21 mouse cellular contexts compared by ENCODE assay signal in the genomic region with DNA sequence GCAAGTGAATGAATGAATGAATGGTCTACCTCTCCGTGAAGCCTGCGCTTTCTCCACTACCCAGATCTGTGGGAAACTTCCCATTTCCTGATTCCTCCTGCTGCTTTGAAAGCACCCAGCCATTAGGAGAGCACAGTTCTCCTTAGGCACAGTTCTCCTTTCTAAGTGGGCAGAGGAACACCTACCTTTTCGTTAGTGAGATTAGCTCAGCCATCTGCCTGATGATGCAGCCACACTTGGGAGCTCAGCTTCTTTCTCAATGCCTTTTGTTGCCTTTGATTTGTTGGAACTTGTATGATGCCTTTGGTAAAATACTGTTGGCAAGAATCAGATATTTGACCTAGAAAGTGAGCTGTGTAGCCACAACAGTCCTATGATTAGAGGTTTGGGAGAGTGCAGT.
A peak's percentile ranks its signal among the peaks of the same experiment; 100 is the strongest.
DNase-seq lines count a peak whose midpoint lies in the region; ATAC-seq and TF ChIP-seq lines count a peak whose summit lies in the region.
"Had no signal": no experiment of that assay in that cellular context is flagged by ENCODE, and none has a peak within 500 bp of the region (broad histone marks: within the 10 kb centered on the region; RNA-seq: fewer than 3 reads in every experiment).

No protein-coding gene starts in this region.

- no peak for ATAC-seq in liver, embryonic 11.5 days (replicated peaks; ENCODE audit: low FRiP score)
- ATAC-seq: forebrain, embryonic 13.5 days; forebrain, postnatal 0 days; hindbrain, postnatal 0 days had no signal

- H3K27me3 ChIP-seq in liver, adult 2 months (ENCODE audit: control insufficient read depth, insufficient read depth, low read length): no peaks in the 10 kb centered on the region
- H3K27me3 ChIP-seq in liver, embryonic 11.5 days (replicated peaks; ENCODE audit: control insufficient read depth, insufficient read depth, low read length): no peaks in the 10 kb centered on the region
- H3K27me3 ChIP-seq in thymus, adult 2 months (ENCODE audit: control insufficient read depth, insufficient read depth, low read length): no peaks in the 10 kb centered on the region
- H3K27me3 ChIP-seq: embryonic facial prominence, embryonic 13.5 days; forebrain, embryonic 13.5 days; hindbrain, embryonic 13.5 days had no signal

- no peak overlapping the region for H3K27ac ChIP-seq in liver, adult 2 months (replicated peaks; ENCODE audit: insufficient read depth, low read depth, low read length)
- no peak overlapping the region for H3K27ac ChIP-seq in liver, embryonic 11.5 days (ENCODE audit: low read depth, low read length)
- no peak overlapping the region for H3K27ac ChIP-seq in thymus, adult 2 months (ENCODE audit: control insufficient read depth, insufficient read depth, low read length)
- H3K27ac ChIP-seq: embryonic facial prominence, embryonic 13.5 days; forebrain, embryonic 13.5 days; hindbrain, embryonic 13.5 days; hindbrain, postnatal 0 days had no signal

- peaks cover 9% of the 10 kb centered on the region for H3K4me1 ChIP-seq in liver, adult 2 months (ENCODE audit: control insufficient read depth, insufficient read depth, low read length)
- H3K4me1 ChIP-seq in liver, embryonic 11.5 days (replicated peaks; ENCODE audit: control insufficient read depth, insufficient read depth, low read length): peaks cover 31% of the 10 kb centered on the region
- H3K4me1 ChIP-seq in thymus, adult 2 months (replicated peaks; ENCODE audit: control insufficient read depth, insufficient read depth, low read length): 0 out of 2 replicates have a peak, but pooled peaks cover 2% of the 10 kb centered on the region

- DNase-seq in liver, adult 2 months (ENCODE audit: extremely low read depth, low read depth, low spot score): peak; percentile 20
- no peak for DNase-seq in liver, embryonic 11.5 days (ENCODE audit: low spot score)
- peak; percentile 43 to 61 for DNase-seq in right cerebral cortex, adult 2 months (ENCODE audit: low spot score in 2 of 2)
- DNase-seq in right cerebral cortex, postnatal 14 days: no peak
- DNase-seq in fat pad, adult 2 months (ENCODE audit: extremely low read depth, low read depth, low spot score): peak; percentile 90
- peak; percentile 69 for DNase-seq in telencephalon, adult 2 months (ENCODE audit: low read depth, low spot score)
- no peak for DNase-seq in thymus, adult 18-20 months
- no peak for DNase-seq in thymus, adult 2 months
- DNase-seq: adrenal gland, adult 8-10 months; adrenal gland, postnatal 36 days; cerebellum, adult 11-12 months; cerebellum, adult 9-10 months; cerebellum, postnatal 25 days; forebrain, postnatal 0 days; gastrocnemius, postnatal 14 days; heart, postnatal 10 days; heart, postnatal 4 days had no signal

- no peak overlapping the region for H3K9ac ChIP-seq in liver, adult 2 months (ENCODE audit: low read depth, low read length)
- no peak overlapping the region for H3K9ac ChIP-seq in liver, embryonic 11.5 days (ENCODE audit: low read depth, low read length)
- H3K9ac ChIP-seq: embryonic facial prominence, embryonic 13.5 days; forebrain, embryonic 13.5 days; forebrain, postnatal 0 days; hindbrain, embryonic 13.5 days had no signal

- H3K36me3 ChIP-seq in liver, adult 2 months (ENCODE audit: control insufficient read depth, insufficient read depth, low read length): no peaks in the 10 kb centered on the region
- no peaks in the 10 kb centered on the region for H3K36me3 ChIP-seq in liver, embryonic 11.5 days (ENCODE audit: control insufficient read depth, insufficient read depth, low read length)
- no peaks in the 10 kb centered on the region for H3K36me3 ChIP-seq in thymus, adult 2 months (ENCODE audit: control insufficient read depth, insufficient read depth, low read length)
- H3K36me3 ChIP-seq: embryonic facial prominence, embryonic 13.5 days; hindbrain, embryonic 13.5 days had no signal

- TF ChIP-seq POLR2A in liver, adult 2 months (IDR thresholded peaks at IDR 0.05; ENCODE audit: extremely low read depth, insufficient read depth, low read length): no peak
- no peak for TF ChIP-seq POLR2A in thymus, adult 2 months (IDR thresholded peaks at IDR 0.05; ENCODE audit: control insufficient read depth, extremely low read depth, insufficient read depth, low read length, poor library complexity)

- no peak overlapping the region for H3K4me3 ChIP-seq in liver, adult 2 months (ENCODE audit: insufficient read depth, low read depth, low read length)
- no peak overlapping the region for H3K4me3 ChIP-seq in liver, embryonic 11.5 days (ENCODE audit: low read depth, low read length)
- no peak overlapping the region for H3K4me3 ChIP-seq in thymus, adult 2 months (ENCODE audit: control insufficient read depth, insufficient read depth, low read length)
- H3K4me3 ChIP-seq: embryonic facial prominence, embryonic 13.5 days; forebrain, embryonic 13.5 days; hindbrain, embryonic 13.5 days had no signal

- no peak overlapping the region for H3K4me2 ChIP-seq in liver, embryonic 11.5 days
- H3K4me2 ChIP-seq: embryonic facial prominence, embryonic 13.5 days; forebrain, embryonic 13.5 days; hindbrain, embryonic 13.5 days had no signal

- no peak for TF ChIP-seq CTCF in liver, adult 2 months (IDR thresholded peaks at IDR 0.05; ENCODE audit: low read depth, low read length)
- TF ChIP-seq CTCF in thymus, adult 2 months (IDR thresholded peaks at IDR 0.05; ENCODE audit: borderline replicate concordance, control insufficient read depth, extremely low read depth, insufficient read depth, low read length, poor library complexity): no peak

- H3K79me2 ChIP-seq in liver, adult 2 months (ENCODE audit: control insufficient read depth, insufficient read depth, low read length): peaks cover 11% of the 10 kb centered on the region; the same call in 1 of the 2 replicates

- no peaks in the 10 kb centered on the region for H3K9me3 ChIP-seq in liver, embryonic 11.5 days (ENCODE audit: control insufficient read depth, low read length)
- H3K9me3 ChIP-seq: embryonic facial prominence, embryonic 13.5 days; forebrain, embryonic 13.5 days; hindbrain, embryonic 13.5 days had no signal

- WGBS in liver, adult 2 months: 64% methylated on average over 3 of the region's 3 CpGs
- WGBS in liver, embryonic 11.5 days: 60% methylated on average over 3 of the region's 3 CpGs
- 84% methylated on average over 3 of the region's 3 CpGs for WGBS in thymus, adult 2 months

Comparison
In these comparisons a context has a peak if more than half of its experiments do, and no peak if none do; other contexts are left out.
1. DNase-seq: peak in liver, adult 2 months (single experiment), right cerebral cortex, adult 2 months (2 of 2), fat pad, adult 2 months (single experiment) and telencephalon, adult 2 months (single experiment); none in liver, embryonic 11.5 days (single experiment), right cerebral cortex, postnatal 14 days (single experiment), thymus, adult 18-20 months (0 of 2) and thymus, adult 2 months (single experiment).